Mouse (Mus musculus): ENCODE data around the gene Olfr1137.

The Olfr1137 gene

GRCm38 (mm10) chr2:87713079-87713478 lies at the start of gene Olfr1137:
Olfr1137 (minus strand) TSS chr2:87713179.
- DNase-seq: no peak

GRCm38 (mm10) chr2:87753891-87754290 lies 40.9 kb upstream of the Olfr1137 start, which contains the start of gene Olfr1141:
Olfr1141 (minus strand) TSS chr2:87753991.
- no peak for DNase-seq

GRCm38 (mm10) chr2:87743452-87743851 lies 30.5 kb upstream of the Olfr1137 start, which contains the start of gene Olfr1140:
Olfr1140 (plus strand) TSS chr2:87743752.
- DNase-seq: no peak

- DNase-seq: no peak
These were observed 26.9 kb upstream of the Olfr1137 start, which contains the start of gene Olfr1138 for GRCm38 (mm10) chr2:87739878-87740277. Olfr1138 (minus strand) TSS chr2:87739978.

- DNase-seq: no peak
These were observed 19.1 kb downstream of the Olfr1137 start, which contains the start of gene Olfr1136 for GRCm38 (mm10) chr2:87693847-87694246. Olfr1136 (minus strand) TSS chr2:87693947.

- no peak for DNase-seq
These were observed 39.4 kb downstream of the Olfr1137 start, which contains the start of gene Olfr1135 for GRCm38 (mm10) chr2:87673564-87673963. Olfr1135 (minus strand) TSS chr2:87673664.

Measured in right cerebral cortex, postnatal 4 days (tissue).